Mouse (Mus musculus): ENCODE results near the gene Pabpn1l.

The Pabpn1l gene

DNA sequence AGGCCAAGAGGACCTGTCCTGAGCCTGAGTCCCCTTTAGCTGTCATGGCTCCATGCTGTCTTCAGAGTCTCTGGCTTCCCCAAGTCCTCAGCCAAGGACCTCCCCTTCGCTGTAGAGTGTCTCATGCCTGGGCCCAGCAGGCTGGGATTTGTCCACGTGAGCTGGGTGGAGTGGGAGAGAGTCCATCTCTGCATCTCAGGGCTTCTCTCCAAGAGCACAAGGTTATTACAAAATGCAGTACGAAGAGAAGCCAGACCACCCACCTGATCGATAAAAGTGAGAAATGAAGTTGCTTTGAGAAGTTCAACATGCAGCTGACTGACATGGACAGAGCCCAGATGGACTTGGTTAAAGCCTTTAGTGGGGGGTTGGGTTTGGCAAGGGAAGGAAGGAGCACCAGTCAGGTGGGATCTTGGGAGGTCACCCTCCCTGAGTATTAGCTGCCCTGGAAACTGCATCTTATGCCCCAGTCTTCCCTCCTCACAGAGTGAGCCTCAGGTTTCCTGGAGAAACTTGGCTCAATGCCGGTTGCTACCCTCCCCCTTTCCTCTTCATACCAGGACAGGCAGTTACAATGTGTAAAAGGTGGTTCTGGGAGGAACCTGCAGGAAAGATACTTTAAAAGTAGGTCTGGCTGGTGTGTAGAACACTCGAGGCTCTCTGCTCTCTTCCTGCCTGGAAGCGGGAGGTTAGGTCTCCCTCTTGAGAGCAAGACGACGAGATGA lies 6.2 kb downstream of the Pabpn1l start:
- DNase-seq: no peak

DNA sequence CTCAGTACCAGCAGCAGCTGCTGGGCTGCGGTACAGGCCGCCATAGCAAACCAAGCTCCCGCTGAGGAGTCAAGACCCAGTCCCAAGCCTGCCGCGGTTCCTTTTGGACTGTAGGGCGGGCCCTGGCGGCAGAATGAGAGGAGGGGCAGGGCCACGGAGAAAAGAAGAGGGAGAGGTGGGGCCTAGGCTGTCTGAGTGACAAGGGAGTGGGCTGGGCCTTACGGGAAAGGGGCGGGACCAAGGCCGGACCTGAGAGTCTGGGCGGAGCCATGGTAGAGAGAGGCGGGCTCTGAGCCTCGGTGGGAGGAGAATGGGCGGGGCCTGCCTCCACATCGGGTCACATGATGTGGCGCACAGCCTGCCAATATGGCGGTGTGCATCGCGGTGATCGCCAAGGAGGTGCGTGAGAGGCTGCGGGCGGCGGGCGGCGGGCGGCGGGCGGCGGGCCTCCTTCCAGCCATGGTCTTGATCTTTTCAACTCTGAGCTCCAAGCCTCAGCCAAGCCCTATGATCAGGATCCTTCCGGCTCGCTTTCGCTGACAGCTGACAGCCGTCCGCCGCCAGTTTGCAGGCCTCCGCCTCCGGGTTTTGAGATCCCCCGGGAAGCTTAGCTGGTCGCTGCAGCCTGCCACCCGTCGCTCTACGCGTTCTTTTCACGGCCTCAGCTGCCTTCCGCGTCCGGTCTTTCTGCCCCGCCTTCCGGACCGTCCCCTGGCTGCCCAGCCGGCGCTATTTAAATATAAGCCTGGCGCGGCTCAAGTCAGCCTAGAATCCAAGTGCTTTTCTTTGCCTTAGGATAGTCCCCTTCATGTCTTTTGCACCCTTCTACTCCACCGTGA lies 11.0 kb downstream of the Pabpn1l start, which contains the start of the genes Galns and Trappc2l:
TSS of gene Galns (minus strand) at position 169 of the 839 bp plus-strand sequence.
TSS of gene Trappc2l (plus strand) at position 346 of the 839 bp plus-strand sequence.
- peak; percentile 94 for DNase-seq

DNA sequence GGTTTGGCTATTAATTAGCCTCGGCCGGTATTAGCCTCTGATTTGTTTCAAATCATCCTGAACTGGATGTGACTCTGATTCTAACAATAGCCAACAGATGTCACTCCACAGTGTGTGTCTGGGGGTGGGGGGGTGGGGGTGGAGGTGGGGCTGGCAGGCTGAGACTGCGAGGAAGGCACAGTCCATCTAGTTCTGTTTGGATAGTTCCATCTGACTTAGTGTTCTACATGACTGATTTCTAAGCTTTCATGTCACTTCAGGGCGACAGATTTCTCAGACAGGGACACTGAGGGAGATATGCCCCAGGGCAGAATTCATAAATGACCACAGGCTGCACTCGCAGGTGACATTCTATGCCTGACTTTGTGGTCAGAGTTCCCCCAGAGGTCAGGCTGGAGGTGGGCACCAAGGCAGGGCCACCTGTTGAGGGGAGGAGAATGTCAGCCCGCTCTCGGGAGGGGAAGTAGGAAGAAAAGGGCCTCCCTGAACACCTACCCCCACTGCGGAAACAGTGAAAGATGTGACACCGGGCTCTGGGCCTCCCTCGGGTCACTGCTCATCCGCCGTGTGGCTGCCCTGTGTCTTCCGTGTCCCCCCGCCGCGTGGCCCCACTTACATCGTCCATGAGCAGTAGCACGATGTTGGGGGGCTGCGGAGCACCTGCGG lies 11.8 kb downstream of the Pabpn1l start:
- DNase-seq: no peak

DNA sequence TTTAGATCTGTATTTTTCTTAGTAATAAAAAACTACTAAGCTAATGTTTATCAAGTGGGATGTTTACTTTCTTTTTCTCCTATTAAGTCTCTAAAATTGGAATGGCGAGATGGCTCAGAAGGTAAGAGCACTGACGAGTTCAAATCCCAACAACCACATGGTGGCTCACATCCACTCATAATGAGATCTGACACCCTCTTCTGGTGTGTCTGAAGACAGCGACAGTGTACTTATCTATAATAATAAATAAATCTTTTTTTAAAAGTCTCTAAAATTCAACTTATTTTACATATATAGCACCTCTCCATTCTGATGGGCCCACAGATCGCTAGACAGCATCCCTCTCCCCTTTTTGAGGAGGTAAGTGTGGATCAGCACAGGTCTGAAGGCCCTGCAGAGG lies 12.3 kb downstream of the Pabpn1l start:
- no peak for DNase-seq

DNA sequence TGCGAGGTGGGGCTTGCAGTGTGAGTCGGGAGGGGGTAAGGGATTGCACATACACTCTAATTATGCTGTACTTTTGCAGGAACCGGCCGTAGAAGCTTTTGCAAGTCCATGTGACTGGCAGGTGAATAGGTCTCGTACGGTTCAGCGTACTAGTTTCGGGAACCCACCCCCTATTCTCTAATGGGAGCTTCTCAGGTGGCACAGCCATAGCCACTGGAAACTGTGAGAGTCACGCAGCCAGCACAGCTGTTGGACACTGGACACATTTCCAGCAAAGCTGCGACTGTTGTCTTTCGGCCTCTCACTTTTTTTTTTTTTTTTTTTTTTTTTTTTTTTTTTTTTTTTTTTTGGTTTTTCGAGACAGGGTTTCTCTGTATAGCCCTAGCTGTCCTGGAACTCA lies 15.7 kb downstream of the Pabpn1l start:
- no peak for DNase-seq

DNA sequence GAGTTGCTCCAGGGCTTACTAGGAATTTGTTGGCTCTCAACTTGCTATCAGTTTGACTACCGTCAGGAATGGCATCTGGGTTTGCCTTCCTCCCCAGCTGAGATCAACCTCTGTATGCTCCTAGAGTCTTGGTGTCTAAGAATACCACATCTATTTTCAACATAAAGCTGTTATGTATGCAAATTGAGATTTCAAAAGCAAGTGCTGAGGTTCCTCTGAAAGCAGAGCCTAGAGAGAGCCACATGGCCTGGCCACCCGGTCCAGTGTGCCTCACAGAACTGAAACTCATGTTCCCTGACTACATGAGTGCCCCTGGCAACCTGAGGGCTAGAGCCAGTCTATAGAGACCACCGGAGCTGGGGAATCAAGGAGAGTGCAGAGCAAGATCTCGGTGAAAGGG lies 17.2 kb downstream of the Pabpn1l start:
- no peak for DNase-seq

DNA sequence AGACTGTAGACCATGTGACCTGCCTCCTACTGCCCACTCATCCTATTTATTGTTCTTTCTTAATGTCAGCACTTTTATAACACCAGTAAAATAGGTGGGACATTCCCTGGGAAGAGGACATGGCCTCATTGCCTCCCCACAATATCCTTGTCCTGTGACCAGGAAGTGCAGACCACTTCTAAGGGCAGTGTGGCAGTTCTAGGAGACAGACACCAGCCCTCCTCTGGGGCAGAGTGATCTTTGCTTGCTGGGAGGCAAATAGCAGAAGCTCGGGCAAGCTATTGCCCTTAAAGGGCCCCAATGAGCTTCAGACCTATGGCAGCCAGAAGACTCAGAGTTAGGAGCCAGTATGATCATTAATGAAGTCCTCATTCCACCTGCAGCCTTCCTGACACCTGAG lies 17.9 kb downstream of the Pabpn1l start:
- DNase-seq: no peak

DNA sequence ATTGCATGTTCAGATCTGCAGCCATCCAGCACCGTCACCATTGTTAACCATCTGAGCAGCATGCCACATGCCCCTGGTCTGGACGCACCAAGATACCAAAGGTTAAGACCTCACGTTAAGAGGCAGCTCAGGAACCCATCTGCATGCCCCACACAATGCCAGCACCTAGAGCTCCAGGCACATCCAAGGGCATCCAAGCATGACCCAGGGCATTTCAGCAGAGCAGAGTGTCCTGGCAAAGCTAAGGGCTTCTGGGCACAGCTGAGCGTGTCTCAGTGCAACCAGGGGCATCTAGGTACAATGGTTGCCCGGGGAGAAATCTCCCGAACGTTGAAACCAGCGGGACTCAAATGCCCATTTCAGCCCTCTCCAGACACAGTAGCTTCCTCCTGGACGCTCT lies 21.9 kb downstream of the Pabpn1l start:
- DNase-seq: no peak

DNA sequence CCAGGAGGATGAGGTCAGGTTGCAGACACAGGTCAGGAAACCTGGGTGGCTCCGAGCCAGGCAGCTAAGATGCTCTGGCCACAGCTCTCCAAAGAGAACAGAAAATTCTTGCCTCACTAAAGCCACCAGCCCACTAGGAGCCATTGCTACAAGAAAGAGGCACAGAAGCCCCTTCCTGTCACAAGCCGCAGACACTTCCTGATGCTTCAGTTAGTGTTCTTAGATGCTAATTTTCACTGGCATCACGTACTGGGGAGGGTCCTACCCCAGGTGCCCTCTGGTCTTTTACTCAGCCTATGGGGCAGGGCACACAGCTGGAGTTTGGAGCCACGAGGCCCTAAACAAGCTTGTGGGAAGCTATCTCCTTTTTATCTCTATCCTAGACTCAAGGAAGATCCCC lies 26.5 kb downstream of the Pabpn1l start:
- no peak for DNase-seq

DNA sequence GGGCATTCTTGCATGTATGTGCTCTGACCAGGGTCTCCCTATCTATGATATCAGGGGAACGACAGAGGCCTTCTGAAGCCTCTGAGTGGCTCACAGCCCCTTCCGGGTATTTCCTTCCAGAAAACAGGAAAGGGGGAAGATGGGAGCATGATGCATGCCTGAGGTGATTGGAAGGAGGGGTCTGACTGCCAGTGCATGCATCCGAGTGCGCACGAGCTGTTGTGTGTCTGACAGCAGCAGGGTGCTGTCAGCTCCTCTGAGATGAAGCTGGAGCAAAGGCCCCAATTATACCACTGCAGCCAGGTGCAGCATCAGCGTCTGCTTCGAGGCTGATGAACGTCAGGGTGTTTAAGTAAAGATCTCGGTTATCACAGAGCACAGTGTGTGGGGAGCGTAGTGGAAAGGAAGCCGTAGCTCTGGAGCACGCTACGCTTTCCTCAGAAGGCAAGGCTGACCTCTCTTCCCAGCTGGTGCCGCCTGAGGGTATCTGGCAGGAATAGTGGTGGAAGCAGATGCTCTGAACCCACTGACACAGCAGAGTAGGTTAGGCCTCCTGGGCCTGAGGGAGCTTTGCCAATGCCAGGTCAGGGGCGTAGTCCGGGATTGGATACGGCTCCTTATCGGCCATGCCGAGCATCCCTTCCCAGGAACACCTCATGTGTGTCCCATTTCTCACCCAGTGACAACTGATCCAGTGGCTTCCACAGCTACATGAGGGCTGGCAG lies 28.6 kb downstream of the Pabpn1l start:
- no peak for DNase-seq

DNA sequence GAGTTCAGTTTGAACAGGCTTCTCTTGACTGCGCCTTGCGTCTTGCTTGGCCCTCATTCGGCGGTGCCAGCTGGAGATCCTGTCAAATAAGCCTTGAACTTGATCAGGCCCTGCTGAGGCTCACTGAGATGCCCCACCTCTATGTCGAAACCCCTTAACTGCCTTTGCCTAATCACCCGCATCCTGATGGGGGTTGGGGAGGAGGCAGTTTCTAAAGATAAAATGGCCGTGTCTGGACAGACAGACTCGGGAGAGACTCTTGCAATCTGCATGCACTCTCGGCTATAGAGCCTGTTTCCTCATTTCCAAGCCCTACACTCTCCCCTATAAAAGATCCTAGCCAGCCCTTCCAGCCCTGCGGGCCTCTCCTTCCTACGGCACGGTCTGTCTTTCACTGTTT lies 29.3 kb downstream of the Pabpn1l start:
- no peak for DNase-seq

DNA sequence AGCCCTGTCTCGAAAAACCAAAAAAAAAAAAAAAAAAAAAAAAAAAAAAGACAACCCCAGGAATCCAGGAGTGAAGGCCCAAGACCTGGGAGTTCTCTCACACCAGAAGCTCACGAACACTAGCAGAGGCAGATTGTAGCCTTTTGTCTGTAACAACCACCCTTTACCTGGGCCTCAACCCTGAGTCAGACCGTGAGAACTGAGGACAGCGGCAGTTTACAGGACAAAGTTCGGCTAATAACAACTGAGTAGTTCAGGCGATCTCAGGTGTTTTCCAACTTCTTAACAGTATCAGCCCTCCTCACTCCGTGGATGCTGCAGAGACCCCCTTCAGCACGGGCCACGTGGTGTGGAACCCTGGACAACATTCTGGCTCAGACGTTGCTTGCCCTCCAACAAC lies 35.8 kb downstream of the Pabpn1l start:
- DNase-seq: no peak

DNA sequence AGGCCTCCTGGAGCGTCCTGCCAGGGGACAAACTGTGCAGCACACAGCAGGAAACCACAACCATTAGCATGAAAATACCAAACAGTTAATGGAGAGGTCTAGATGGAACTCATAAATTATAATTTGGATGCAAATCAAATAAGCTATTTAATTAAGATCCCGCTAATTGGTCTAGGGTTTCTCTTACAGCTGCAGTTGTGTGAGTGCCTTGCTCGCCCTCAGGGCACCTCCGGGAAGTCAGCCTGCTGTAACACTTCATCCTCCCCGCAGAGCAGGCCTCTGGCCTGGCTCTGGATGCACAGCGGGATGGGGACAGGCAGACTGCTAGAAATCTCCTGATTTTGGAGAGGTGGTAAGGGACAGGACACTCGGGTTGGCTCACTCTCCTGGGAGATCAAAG lies 36.4 kb downstream of the Pabpn1l start:
- DNase-seq: no peak

DNA sequence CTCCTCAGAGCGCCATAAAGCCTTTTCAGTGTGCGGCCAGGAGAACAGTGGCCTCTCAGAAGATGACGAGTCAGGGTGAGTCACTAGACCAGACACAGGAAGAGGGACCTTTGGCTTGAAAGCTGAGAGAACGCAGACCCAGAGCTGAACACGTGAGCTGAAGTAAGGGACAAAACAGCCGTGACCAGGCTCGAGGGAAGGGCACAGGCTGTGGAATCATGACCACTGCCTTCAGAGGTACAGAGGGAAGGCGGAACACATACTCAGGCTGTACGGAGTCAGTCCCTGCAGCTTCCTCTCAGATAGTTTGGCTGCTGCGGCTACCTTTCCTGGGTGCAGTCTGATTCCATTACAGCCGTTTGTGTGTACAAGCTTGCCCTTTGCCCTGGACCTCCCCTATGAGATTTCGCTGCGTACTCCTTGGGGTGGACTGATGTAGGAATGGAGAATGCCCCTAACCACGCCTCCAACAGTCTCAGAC lies 37.1 kb downstream of the Pabpn1l start:
- no peak for DNase-seq

DNA sequence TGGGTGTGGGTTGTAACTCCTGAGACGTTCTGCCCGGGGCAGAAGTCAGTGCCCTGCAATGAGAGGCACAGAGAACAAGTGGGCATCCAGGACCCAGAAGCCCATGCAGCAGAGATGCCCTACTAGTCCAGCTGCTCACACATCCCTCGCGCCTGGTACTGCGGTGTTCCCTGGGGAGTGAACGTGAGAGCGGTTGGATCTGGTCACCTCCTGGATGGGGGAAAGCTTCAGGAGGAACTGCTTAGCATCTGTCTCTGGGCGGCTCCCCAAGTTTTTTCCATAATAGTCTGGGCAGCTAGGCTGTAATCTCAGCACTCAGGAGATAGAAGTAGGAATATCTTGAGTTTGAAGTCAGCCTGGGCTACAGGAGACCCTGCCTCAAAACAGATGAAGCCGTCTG lies 37.6 kb downstream of the Pabpn1l start:
- no peak for DNase-seq

DNA sequence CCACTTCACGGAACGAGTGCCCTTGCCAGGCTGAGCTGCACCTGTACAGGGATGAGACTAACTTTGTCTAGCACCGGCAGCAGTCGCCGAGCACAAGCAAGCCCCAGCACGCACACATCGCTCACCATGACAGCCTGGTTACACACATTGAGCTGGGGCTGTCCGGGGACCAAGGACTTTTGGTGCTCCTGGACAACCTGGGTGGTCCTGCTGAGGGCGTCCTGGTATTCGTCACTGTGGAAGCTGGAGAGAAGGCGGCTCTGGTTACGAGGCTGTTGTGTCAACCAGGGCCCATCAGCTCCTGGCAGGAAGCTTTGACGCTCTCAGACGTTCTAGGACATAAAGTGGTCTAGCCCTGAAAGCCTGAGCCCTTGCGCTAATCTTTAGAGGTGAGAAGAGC lies 41.6 kb downstream of the Pabpn1l start:
- DNase-seq: no peak

DNA sequence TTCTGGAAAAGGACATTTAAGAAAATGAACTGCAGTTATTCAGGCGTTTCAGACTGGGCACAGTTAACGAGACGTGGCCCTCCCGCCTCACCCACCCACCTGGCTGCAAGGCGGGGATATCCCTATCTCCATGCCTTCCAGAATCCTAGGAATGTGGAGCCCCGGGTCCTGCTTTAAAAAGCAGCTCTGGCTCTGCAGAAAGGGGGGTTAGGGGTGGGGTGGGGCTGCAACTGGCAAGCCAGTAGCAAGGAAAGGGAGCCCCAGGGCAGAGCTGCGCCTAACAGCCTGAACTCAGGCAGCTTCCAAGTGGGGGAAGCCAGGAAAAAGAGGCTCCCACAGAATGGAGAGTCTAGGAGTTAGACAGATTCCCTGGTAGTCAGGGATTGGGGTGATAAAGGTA lies 43.3 kb downstream of the Pabpn1l start:
- DNase-seq: no peak

DNA sequence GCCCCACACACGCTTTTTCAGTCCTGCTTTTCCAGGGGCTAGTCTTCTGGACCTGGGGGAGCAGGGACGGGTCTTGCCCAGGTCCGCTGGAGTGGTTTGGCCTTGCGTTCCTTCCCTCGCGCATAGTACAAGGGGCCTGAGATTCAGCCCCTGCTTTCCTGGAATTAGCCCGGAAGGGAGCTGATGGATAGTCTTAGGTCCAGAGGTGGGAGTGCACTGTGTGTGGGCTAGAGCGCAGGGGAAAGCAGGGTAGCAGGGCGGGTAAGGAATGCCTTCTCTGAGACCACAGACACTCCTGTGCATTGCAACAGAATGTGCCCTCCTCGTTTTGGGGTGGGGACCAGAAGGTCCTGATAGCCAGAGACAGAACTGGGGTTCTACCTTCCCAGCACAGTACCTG lies 45.4 kb downstream of the Pabpn1l start:
- DNase-seq: no peak

DNA sequence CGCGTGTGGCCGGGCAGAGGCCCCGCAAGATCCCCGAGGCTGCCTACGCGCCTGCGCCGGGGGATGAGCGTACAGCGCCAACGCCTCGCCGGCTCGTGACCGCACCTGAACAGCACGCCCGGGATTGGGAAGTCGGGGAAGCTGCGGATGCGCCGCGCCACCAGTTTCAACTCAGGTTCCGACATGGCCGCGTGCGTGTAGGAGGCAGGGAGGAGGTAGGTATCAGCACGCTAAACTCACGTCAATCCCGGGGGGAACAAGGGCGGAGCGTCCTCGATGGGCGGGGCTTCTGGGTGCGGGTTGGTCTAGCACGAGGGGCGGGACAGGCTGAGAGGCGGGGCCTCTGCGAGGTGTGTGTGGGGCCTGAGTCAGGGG lies 45.9 kb downstream of the Pabpn1l start, which contains the start of gene Aprt:
TSS of gene Aprt (minus strand) at position 262 of the 375 bp plus-strand sequence.
- DNase-seq: peak; percentile 96

DNA sequence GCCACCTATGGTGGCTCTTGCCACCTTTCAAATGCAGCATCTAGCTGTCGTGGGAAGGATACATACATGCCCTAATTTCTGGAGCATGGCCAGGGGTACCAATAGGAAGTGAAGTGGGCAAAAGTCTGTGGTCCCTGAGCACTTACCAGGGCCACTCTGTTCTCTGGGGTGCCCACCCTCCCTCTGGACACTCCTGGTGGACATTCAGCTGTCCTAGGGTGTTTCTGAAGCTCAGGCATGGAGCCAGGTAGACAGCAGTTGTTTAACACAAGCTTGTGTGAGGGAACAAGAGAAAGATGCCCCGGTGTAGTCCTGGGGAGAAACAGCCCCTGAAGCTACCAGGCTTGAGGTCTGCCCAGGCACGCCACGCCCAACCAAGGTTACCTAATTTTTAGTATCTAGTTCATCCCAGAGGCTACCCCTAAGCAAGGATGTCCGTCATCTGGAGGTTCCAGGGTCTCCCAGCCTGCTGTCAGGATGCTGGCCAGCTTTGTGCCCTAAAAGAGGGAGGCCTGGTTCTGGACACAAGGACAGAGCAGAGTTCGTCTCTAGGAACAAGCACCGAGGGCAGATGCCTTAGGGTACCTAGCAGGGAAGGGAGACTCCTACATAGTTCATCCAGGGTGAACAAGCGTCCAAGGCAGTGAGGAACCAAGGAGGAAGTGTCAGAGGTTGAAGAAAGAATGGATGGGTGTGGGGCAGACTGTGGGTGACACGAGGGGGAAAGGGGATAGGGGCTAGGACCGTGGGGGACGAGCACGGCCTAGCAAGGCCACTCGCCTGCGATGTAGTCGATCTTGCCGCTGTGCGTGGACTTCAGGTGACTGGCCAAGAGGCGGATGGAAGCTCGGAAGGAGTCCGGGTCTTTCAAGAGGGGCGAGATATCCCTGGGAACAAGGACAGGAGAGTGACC lies 46.5 kb downstream of the Pabpn1l start:
- peak; percentile 33 for DNase-seq

DNA sequence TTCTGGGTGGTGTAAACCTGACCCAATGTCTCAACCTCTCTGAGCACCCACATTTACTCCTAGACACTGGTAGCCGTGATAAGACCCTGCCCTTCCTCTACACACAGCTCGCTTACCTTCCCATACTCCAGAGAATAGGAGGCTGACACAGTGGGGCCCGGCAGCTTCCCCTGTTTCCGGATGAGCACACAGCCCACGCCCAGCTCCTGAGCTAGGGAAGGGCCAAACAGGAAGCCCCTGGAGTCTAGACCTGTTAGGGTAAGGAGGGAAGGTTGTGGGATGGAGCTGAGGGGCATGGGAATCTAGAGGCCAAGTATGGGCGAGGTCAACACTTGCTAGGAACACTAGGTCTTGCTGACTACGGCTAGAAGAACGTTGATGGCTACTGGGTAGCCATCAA lies 47.3 kb downstream of the Pabpn1l start:
- no peak for DNase-seq

All from cerebellum, adult 8-10 months (tissue).